11 mouse cellular contexts compared by ENCODE assay signal in the genomic region with DNA sequence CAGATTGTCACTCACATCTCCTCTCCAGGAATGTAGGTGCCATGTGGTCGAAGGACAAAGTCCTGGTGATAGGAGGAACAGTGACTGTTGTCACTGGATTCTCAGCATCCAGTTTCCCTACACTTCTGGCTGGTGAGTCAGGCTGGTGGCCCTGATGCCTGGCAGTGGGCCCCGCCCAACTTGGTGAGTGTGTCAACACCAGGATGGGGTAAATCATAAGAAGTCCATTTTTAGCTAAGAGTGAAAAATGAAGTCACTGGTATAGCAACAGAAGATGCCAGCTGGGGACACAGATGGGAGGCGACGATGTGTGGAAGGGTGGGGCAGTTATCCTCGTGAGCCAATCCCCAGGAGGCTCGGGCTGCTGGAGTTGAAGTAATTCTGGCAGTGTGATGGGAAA. TPM values are rescaled to one million over a fixed set of nuclear protein-coding genes. Genes with fewer than 3 reads are reported as not detected.
A peak's percentile ranks its signal among the peaks of the same experiment; 100 is the strongest.
DNase-seq lines count a peak whose midpoint lies in the region; ATAC-seq lines count a peak whose summit lies in the region.
"Had no signal": no experiment of that assay in that cellular context is flagged by ENCODE, and none has a peak within 500 bp of the region (broad histone marks: within the 10 kb centered on the region; RNA-seq: fewer than 3 reads in every experiment).

No protein-coding gene starts in this region.

- no peaks in the 10 kb centered on the region for H3K4me1 ChIP-seq in forebrain, embryonic 15.5 days
- H3K4me1 ChIP-seq in forebrain, embryonic 10.5 days = no peaks in the 10 kb centered on the region
- H3K4me1 ChIP-seq in neural tube, embryonic 15.5 days = no peaks in the 10 kb centered on the region
- H3K4me1 ChIP-seq: embryonic facial prominence, embryonic 15.5 days had no signal

- H3K9ac ChIP-seq in forebrain, embryonic 15.5 days (replicated peaks) = no peak overlapping the region
- no peak overlapping the region for H3K9ac ChIP-seq in neural tube, embryonic 15.5 days (replicated peaks)
- H3K9ac ChIP-seq: embryonic facial prominence, embryonic 15.5 days; liver, embryonic 14.5 days had no signal

- no peak overlapping the region for H3K4me3 ChIP-seq in forebrain, embryonic 15.5 days
- H3K4me3 ChIP-seq in forebrain, embryonic 10.5 days = no peak overlapping the region
- no peak overlapping the region for H3K4me3 ChIP-seq in neural tube, embryonic 15.5 days (replicated peaks)
- H3K4me3 ChIP-seq: embryonic facial prominence, embryonic 15.5 days had no signal

- H3K36me3 ChIP-seq in forebrain, embryonic 15.5 days = no peaks in the 10 kb centered on the region
- H3K36me3 ChIP-seq in forebrain, embryonic 10.5 days (replicated peaks) = no peaks in the 10 kb centered on the region
- no peaks in the 10 kb centered on the region for H3K36me3 ChIP-seq in neural tube, embryonic 15.5 days
- H3K36me3 ChIP-seq: embryonic facial prominence, embryonic 15.5 days had no signal

- no peaks in the 10 kb centered on the region for H3K9me3 ChIP-seq in forebrain, embryonic 15.5 days
- H3K9me3 ChIP-seq in forebrain, embryonic 10.5 days = no peaks in the 10 kb centered on the region
- H3K9me3 ChIP-seq in neural tube, embryonic 15.5 days (replicated peaks) = 0 out of 2 replicates have a peak, but pooled peaks cover 3% of the 10 kb centered on the region
- H3K9me3 ChIP-seq: embryonic facial prominence, embryonic 15.5 days had no signal

- no peak overlapping the region for H3K27ac ChIP-seq in forebrain, embryonic 15.5 days (replicated peaks)
- no peak overlapping the region for H3K27ac ChIP-seq in forebrain, embryonic 10.5 days
- H3K27ac ChIP-seq in neural tube, embryonic 15.5 days (replicated peaks) = no peak overlapping the region
- H3K27ac ChIP-seq: embryonic facial prominence, embryonic 15.5 days; liver, embryonic 14.5 days had no signal

- no peaks in the 10 kb centered on the region for H3K27me3 ChIP-seq in forebrain, embryonic 15.5 days
- H3K27me3 ChIP-seq in forebrain, embryonic 10.5 days (ENCODE audit: poor library complexity, severe bottlenecking) = no peaks in the 10 kb centered on the region
- H3K27me3 ChIP-seq in neural tube, embryonic 15.5 days (replicated peaks) = no peaks in the 10 kb centered on the region
- H3K27me3 ChIP-seq: embryonic facial prominence, embryonic 15.5 days had no signal

- peak; percentile 46; the same call in 1 of the 2 replicates for ATAC-seq in forebrain, embryonic 15.5 days (replicated peaks)
- no peak for ATAC-seq in neural tube, embryonic 15.5 days (ENCODE audit: low FRiP score)

- H3K4me2 ChIP-seq in forebrain, embryonic 15.5 days (replicated peaks) = no peak overlapping the region
- H3K4me2 ChIP-seq in neural tube, embryonic 15.5 days = no peak overlapping the region
- H3K4me2 ChIP-seq: embryonic facial prominence, embryonic 15.5 days had no signal

- no peak for DNase-seq in forebrain, embryonic 10.5 days (ENCODE audit: extremely low spot score, low spot score)
- DNase-seq in adrenal gland, postnatal 14 days = peak; percentile 76
- peak; percentile 37 for DNase-seq in layer of hippocampus, adult 9-10 months (ENCODE audit: low spot score)
- peak; percentile 91 for DNase-seq in right cerebral cortex, adult 18-20 months
- no peak for DNase-seq in kidney, postnatal 25 days
- no peak for DNase-seq in spleen, postnatal 36 days (ENCODE audit: low spot score in 2 of 2)

- 61% methylated on average over 6 of the region's 6 CpGs for WGBS in forebrain, embryonic 15.5 days
- WGBS in forebrain, embryonic 10.5 days = 82% methylated on average over 6 of the region's 6 CpGs
- 68% methylated on average over 6 of the region's 6 CpGs for WGBS in neural tube, embryonic 15.5 days

RNA-seq across cellular contexts. Expression of a gene that starts 46.7 kb away (rescaled TPM):
- not detected in 2 replicates for polyA plus RNA-seq in forebrain, embryonic 15.5 days (2015; fragmentation: Nextera tagmentation; extraction: Ambion mirVana)
- polyA plus RNA-seq in forebrain, embryonic 10.5 days (2016; fragmentation: Nextera tagmentation; extraction: Ambion mirVana) = not detected in 2 replicates
- total RNA-seq in adrenal gland, postnatal 14 days (2021) = 1.4 and 32.7 TPM in 2 replicates
- polyA plus RNA-seq in neural tube, embryonic 15.5 days (2015; fragmentation: Nextera tagmentation; extraction: Ambion mirVana) = 0.35 TPM in 1 of 2 replicates, not detected in the other
- polyA plus RNA-seq: neural tube, embryonic 11.5 days had no signal

Comparison
In these comparisons a context has a peak if more than half of its experiments do, and no peak if none do; other contexts are left out.
1. DNase-seq: peak in adrenal gland, postnatal 14 days (single experiment), layer of hippocampus, adult 9-10 months (single experiment) and right cerebral cortex, adult 18-20 months (single experiment); none in forebrain, embryonic 10.5 days (single experiment), kidney, postnatal 25 days (0 of 2) and spleen, postnatal 36 days (0 of 2).